In genomic region chr13:76515896-76516295, GRCm38 (mm10) we compare ENCODE assay signal across 19 mouse cellular contexts.
"Had no signal": no experiment of that assay in that cellular context is flagged by ENCODE, and none has a peak within 500 bp of the region (broad histone marks: within the 10 kb centered on the region; RNA-seq: fewer than 3 reads in every experiment).

No protein-coding gene starts in this region.

- H3K9ac ChIP-seq: lung, embryonic 14.5 days; midbrain, embryonic 12.5 days; neural tube, embryonic 13.5 days; neural tube, embryonic 15.5 days had no signal

- ATAC-seq: midbrain, embryonic 16.5 days had no signal

- H3K9me3 ChIP-seq: midbrain, embryonic 10.5 days; midbrain, embryonic 12.5 days; neural tube, embryonic 13.5 days; neural tube, embryonic 15.5 days had no signal

- H3K4me2 ChIP-seq: lung, embryonic 14.5 days; midbrain, embryonic 12.5 days; neural tube, embryonic 13.5 days; neural tube, embryonic 15.5 days had no signal

- DNase-seq: lung, adult 18-20 months; lung, embryonic 14.5 days; lung, postnatal 10 days; lung, postnatal 4 days; midbrain, embryonic 14.5 days; retina, postnatal 1 day; right cerebral cortex, adult 18-20 months; right cerebral cortex, postnatal 25 days; right cerebral cortex, postnatal 4 days; spleen, adult 18-20 months; thymus, adult 18-20 months; thymus, postnatal 14 days; thymus, postnatal 36 days had no signal

- H3K4me3 ChIP-seq: midbrain, embryonic 10.5 days; midbrain, embryonic 12.5 days; myocyte; neural tube, embryonic 13.5 days; neural tube, embryonic 15.5 days had no signal

- H3K4me1 ChIP-seq: midbrain, embryonic 10.5 days; midbrain, embryonic 12.5 days; neural tube, embryonic 13.5 days; neural tube, embryonic 15.5 days had no signal

- H3K27ac ChIP-seq: midbrain, embryonic 10.5 days; midbrain, embryonic 12.5 days; neural tube, embryonic 13.5 days; neural tube, embryonic 15.5 days had no signal

- H3K36me3 ChIP-seq: midbrain, embryonic 10.5 days; midbrain, embryonic 12.5 days; neural tube, embryonic 13.5 days; neural tube, embryonic 15.5 days had no signal

- H3K27me3 ChIP-seq: midbrain, embryonic 12.5 days; neural tube, embryonic 13.5 days; neural tube, embryonic 15.5 days had no signal
